22 mouse cellular contexts compared by ENCODE assay signal in the genomic region with DNA sequence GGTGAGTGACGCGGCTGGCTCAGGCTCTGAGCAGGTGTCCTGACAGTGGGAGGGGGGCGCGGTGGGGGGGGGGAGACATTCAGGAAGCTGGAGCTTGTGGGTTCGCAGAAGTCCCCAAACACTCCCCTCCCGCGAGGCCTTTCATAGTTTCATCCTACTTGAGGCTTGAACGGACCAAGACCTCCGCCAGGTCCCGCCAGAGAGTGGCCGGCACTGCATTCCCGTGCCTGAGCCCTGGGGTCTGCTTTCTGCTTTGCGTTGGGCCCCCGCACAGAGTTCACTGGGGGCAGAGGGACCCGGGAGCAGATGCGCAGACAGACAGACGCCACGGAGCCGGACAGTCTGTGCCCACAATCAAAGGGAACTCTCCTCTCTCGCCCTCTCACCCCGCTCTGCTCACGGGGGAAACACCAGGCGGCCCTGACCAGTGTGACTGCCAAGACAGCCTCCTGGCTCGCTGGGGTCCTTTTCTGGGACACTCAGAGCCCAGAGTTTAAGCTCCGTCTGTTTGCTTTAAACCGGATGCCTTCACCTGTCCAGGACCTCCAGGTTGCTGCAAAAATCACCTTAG. TPM values are rescaled to one million over a fixed set of nuclear protein-coding genes. Genes with fewer than 3 reads are reported as not detected.
A peak's percentile ranks its signal among the peaks of the same experiment; 100 is the strongest.
DNase-seq lines count a peak whose midpoint lies in the region; ATAC-seq lines count a peak whose summit lies in the region.
"Had no signal": no experiment of that assay in that cellular context is flagged by ENCODE, and none has a peak within 500 bp of the region (broad histone marks: within the 10 kb centered on the region; RNA-seq: fewer than 3 reads in every experiment).

No protein-coding gene starts in this region.

- H3K27me3 ChIP-seq in hindbrain, embryonic 10.5 days (ENCODE audit: insufficient read depth, poor library complexity, severe bottlenecking) = peaks cover 100% of the 10 kb centered on the region
- H3K27me3 ChIP-seq in hindbrain, embryonic 12.5 days = peaks cover 100% of the 10 kb centered on the region
- H3K27me3 ChIP-seq in neural tube, embryonic 15.5 days (replicated peaks) = peaks cover 100% of the 10 kb centered on the region
- peaks cover 91% of the 10 kb centered on the region for H3K27me3 ChIP-seq in limb, embryonic 15.5 days
- H3K27me3 ChIP-seq: CH12.LX had no signal

- ATAC-seq in hindbrain, embryonic 12.5 days (ENCODE audit: low FRiP score) = no peak
- ATAC-seq in neural tube, embryonic 15.5 days (ENCODE audit: low FRiP score) = no peak
- ATAC-seq in limb, embryonic 15.5 days (ENCODE audit: insufficient number of reproducible peaks, low FRiP score, low TSS enrichment, low read depth) = no peak
- ATAC-seq: intestine, embryonic 15.5 days; lung, postnatal 0 days had no signal

- H3K4me2 ChIP-seq in hindbrain, embryonic 12.5 days (replicated peaks) = no peak overlapping the region
- no peak overlapping the region for H3K4me2 ChIP-seq in neural tube, embryonic 15.5 days
- H3K4me2 ChIP-seq in limb, embryonic 15.5 days = no peak overlapping the region
- H3K4me2 ChIP-seq: embryonic facial prominence, embryonic 13.5 days; hindbrain, embryonic 13.5 days; intestine, embryonic 15.5 days; kidney, embryonic 15.5 days; neural tube, embryonic 13.5 days had no signal

- no peaks in the 10 kb centered on the region for H3K9me3 ChIP-seq in hindbrain, embryonic 10.5 days
- H3K9me3 ChIP-seq in hindbrain, embryonic 12.5 days (replicated peaks) = no peaks in the 10 kb centered on the region
- H3K9me3 ChIP-seq in neural tube, embryonic 15.5 days (replicated peaks) = no peaks in the 10 kb centered on the region
- no peaks in the 10 kb centered on the region for H3K9me3 ChIP-seq in limb, embryonic 15.5 days
- H3K9me3 ChIP-seq: embryonic facial prominence, embryonic 13.5 days; hindbrain, embryonic 13.5 days; intestine, embryonic 15.5 days; kidney, embryonic 15.5 days; megakaryocyte, embryonic 14.5 days; neural tube, embryonic 13.5 days had no signal

- H3K4me3 ChIP-seq in hindbrain, embryonic 10.5 days = no peak overlapping the region
- H3K4me3 ChIP-seq in hindbrain, embryonic 12.5 days = no peak overlapping the region
- no peak overlapping the region for H3K4me3 ChIP-seq in neural tube, embryonic 15.5 days (replicated peaks)
- H3K4me3 ChIP-seq in limb, embryonic 15.5 days = peak overlapping the region; percentile 16
- H3K4me3 ChIP-seq: embryonic facial prominence, embryonic 13.5 days; hindbrain, embryonic 13.5 days; intestine, embryonic 15.5 days; kidney, embryonic 15.5 days; megakaryocyte, embryonic 14.5 days; neural tube, embryonic 13.5 days had no signal

- H3K36me3 ChIP-seq in hindbrain, embryonic 10.5 days = no peaks in the 10 kb centered on the region
- H3K36me3 ChIP-seq in hindbrain, embryonic 12.5 days = no peaks in the 10 kb centered on the region
- H3K36me3 ChIP-seq in neural tube, embryonic 15.5 days = no peaks in the 10 kb centered on the region
- H3K36me3 ChIP-seq in limb, embryonic 15.5 days = no peaks in the 10 kb centered on the region
- H3K36me3 ChIP-seq: embryonic facial prominence, embryonic 13.5 days; hindbrain, embryonic 13.5 days; intestine, embryonic 15.5 days; kidney, embryonic 15.5 days; neural tube, embryonic 13.5 days had no signal

- no peak overlapping the region for H3K9ac ChIP-seq in hindbrain, embryonic 12.5 days
- H3K9ac ChIP-seq in neural tube, embryonic 15.5 days (replicated peaks) = no peak overlapping the region
- no peak overlapping the region for H3K9ac ChIP-seq in limb, embryonic 15.5 days
- H3K9ac ChIP-seq: embryonic facial prominence, embryonic 13.5 days; hindbrain, embryonic 13.5 days; intestine, embryonic 15.5 days; kidney, embryonic 15.5 days; neural tube, embryonic 13.5 days had no signal

- no peak overlapping the region for H3K27ac ChIP-seq in hindbrain, embryonic 10.5 days
- H3K27ac ChIP-seq in hindbrain, embryonic 12.5 days = no peak overlapping the region
- H3K27ac ChIP-seq in neural tube, embryonic 15.5 days (replicated peaks) = no peak overlapping the region
- H3K27ac ChIP-seq in limb, embryonic 15.5 days = 0 out of 2 replicates have a peak overlapping the region, but pooled peaks have one; percentile 24
- H3K27ac ChIP-seq: embryonic facial prominence, embryonic 13.5 days; hindbrain, embryonic 13.5 days; intestine, embryonic 15.5 days; kidney, embryonic 15.5 days; neural tube, embryonic 13.5 days; stomach, postnatal 0 days had no signal

- 1% methylated on average over 26 of the region's 26 CpGs for WGBS in hindbrain, embryonic 10.5 days
- under 1% methylated on average over 26 of the region's 26 CpGs for WGBS in hindbrain, embryonic 12.5 days
- under 1% methylated on average over 26 of the region's 26 CpGs for WGBS in neural tube, embryonic 15.5 days
- WGBS in limb, embryonic 15.5 days = 7% methylated on average over 26 of the region's 26 CpGs

- peak; percentile 91 for DNase-seq in heart, adult 11 months
- DNase-seq in heart, adult 9 months (ENCODE audit: low spot score in 2 of 2) = no peak
- DNase-seq in hindbrain, embryonic 10.5 days (ENCODE audit: low spot score) = peak; percentile 25
- DNase-seq in neural tube, embryonic 10.5 days (ENCODE audit: extremely low spot score, low spot score) = peak; percentile 48
- no peak for DNase-seq in spleen, adult 12 weeks (ENCODE audit: low spot score)
- DNase-seq: adrenal gland, postnatal 10 days; cerebellum, adult 11 months; cerebellum, postnatal 25 days; liver; right cerebral cortex, postnatal 25 days had no signal

- 0 out of 2 replicates have a peak, but pooled peaks cover 3% of the 10 kb centered on the region for H3K4me1 ChIP-seq in hindbrain, embryonic 10.5 days (replicated peaks)
- H3K4me1 ChIP-seq in hindbrain, embryonic 12.5 days = no peaks in the 10 kb centered on the region
- no peaks in the 10 kb centered on the region for H3K4me1 ChIP-seq in neural tube, embryonic 15.5 days
- H3K4me1 ChIP-seq in limb, embryonic 15.5 days = peaks cover 21% of the 10 kb centered on the region
- H3K4me1 ChIP-seq: hindbrain, embryonic 13.5 days; intestine, embryonic 15.5 days; kidney, embryonic 15.5 days; megakaryocyte, embryonic 14.5 days; neural tube, embryonic 13.5 days had no signal

RNA-seq across cellular contexts. Expression of a gene that starts 34.8 kb away (rescaled TPM):
- polyA plus RNA-seq in hindbrain, embryonic 10.5 days (2016; fragmentation: Nextera tagmentation; extraction: Ambion mirVana) = not detected in 2 replicates
- polyA plus RNA-seq in hindbrain, embryonic 12.5 days (2016; fragmentation: Nextera tagmentation; extraction: Ambion mirVana) = 0.09 and 0.13 TPM in 2 replicates
- 0.10 and 0.19 TPM in 2 replicates for polyA plus RNA-seq in neural tube, embryonic 15.5 days (2015; fragmentation: Nextera tagmentation; extraction: Ambion mirVana)
- polyA plus RNA-seq in limb, embryonic 15.5 days (2015; fragmentation: Nextera tagmentation; extraction: Ambion mirVana) = 18.1 and 21.3 TPM in 2 replicates
- polyA plus RNA-seq: hindbrain, embryonic 13.5 days had no signal

Comparison
In these comparisons a context has a peak if more than half of its experiments do, and no peak if none do; other contexts are left out.
1. DNase-seq: peak in heart, adult 11 months (single experiment), hindbrain, embryonic 10.5 days (single experiment) and neural tube, embryonic 10.5 days (single experiment); none in heart, adult 9 months (0 of 2) and spleen, adult 12 weeks (single experiment).
2. RNA of a gene that starts 34.8 kb away (polyA plus RNA-seq): 18.1 to 21.3 TPM in limb, embryonic 15.5 days; 0.10 to 0.19 TPM in neural tube, embryonic 15.5 days, 0.09 to 0.13 TPM in hindbrain, embryonic 12.5 days and not detected in hindbrain, embryonic 10.5 days; every median in the first group is over 10 times any median in the second.